Mouse (Mus musculus) embryonic facial prominence, embryonic 15.5 days (tissue): ENCODE data around the gene Nrxn3. TPM values are rescaled to one million over a fixed set of nuclear protein-coding genes. Genes with fewer than 3 reads are reported as not detected.

ENCODE experiments used
- ATAC-seq: fragments of 200-750 bp; cut with Nextera tagmentation; 2 replicates; pipeline ENCODE4 v1.8.0; 2017; ENCODE audit warnings: low read depth, moderate TSS enrichment; ENCODE audit not compliant: insufficient number of reproducible peaks, low FRiP score, low TSS enrichment
- H3K27ac ChIP-seq: fragments of 300-500 bp; sonication (generic); replicated peaks from 2 replicates; pipeline ENCODE4 v1.5.1; 2015; ENCODE audit warnings: mild to moderate bottlenecking, inconsistent platforms
- H3K27me3 ChIP-seq: fragments of 300-500 bp; sonication (generic); 2 replicates; pipeline ENCODE4 v1.6.1; 2015; ENCODE audit warnings: inconsistent platforms
- H3K36me3 ChIP-seq: fragments of 300-500 bp; sonication (generic); 2 replicates; pipeline ENCODE4 v1.6.1; 2015; ENCODE audit warnings: mild to moderate bottlenecking, inconsistent platforms
- H3K4me1 ChIP-seq: fragments of 300-500 bp; sonication (generic); 2 replicates; pipeline ENCODE4 v1.6.1; 2015; ENCODE audit warnings: inconsistent platforms
- H3K4me2 ChIP-seq: fragments of 300-500 bp; sonication (generic); replicated peaks from 2 replicates; pipeline ENCODE4 v1.6.1; 2015; ENCODE audit warnings: mild to moderate bottlenecking, inconsistent platforms
- H3K4me3 ChIP-seq: fragments of 300-500 bp; sonication (generic); replicated peaks from 2 replicates; pipeline ENCODE4 v1.5.1; 2015; ENCODE audit warnings: mild to moderate bottlenecking, inconsistent platforms
- H3K9ac ChIP-seq: fragments of 300-500 bp; sonication (generic); 2 replicates; pipeline ENCODE4 v1.6.1; 2015; ENCODE audit warnings: inconsistent platforms
- H3K9me3 ChIP-seq: fragments of 300-500 bp; sonication (generic); replicated peaks from 2 replicates; pipeline ENCODE4 v1.6.1; 2016; ENCODE audit warnings: inconsistent platforms
- WGBS: fragments of 180-500 bp; shearing (Covaris S2); methylation state at CpG from one replicate; pipeline ENCODE4 v1.1.7; 2015; 5-methylcytosine and 5-hydroxymethylcytosine counted together
- polyA plus RNA-seq: library from polyadenylated mRNA; unstranded; fragments of >200 nt; fragmentation: Nextera tagmentation; extraction: Ambion mirVana; gene quantifications from 2 replicates; pipeline ENCODE4 v1.2.1, GENCODE M21; 2015

The Nrxn3 gene
- polyA plus RNA-seq, 1 experiment from 2014 or later, result 4.5 TPM

- Histone ChIP-seq H3K4me2 (no peak overlapping the region), H3K4me1 (no peaks in the 10 kb centered on the region), H3K27me3 (no peaks in the 10 kb centered on the region), H3K9me3 (no peaks in the 10 kb centered on the region), H3K36me3 (no peaks in the 10 kb centered on the region), H3K9ac (no peak overlapping the region), H3K4me3 (no peak overlapping the region), H3K27ac (no peak overlapping the region)
- 65% methylated on average over 8 of the region's 8 CpGs for WGBS
- no peak for ATAC-seq
These were observed 412.2 kb downstream of the Nrxn3 start for GRCm38 (mm10) chr12:89134774-89135307.

GRCm38 (mm10) chr12:89148974-89149411 lies 426.3 kb downstream of the Nrxn3 start:
- H3K27ac ChIP-seq, result no peak overlapping the region
- ATAC-seq, result no peak
- no peaks in the 10 kb centered on the region for H3K27me3 ChIP-seq
- H3K4me1 ChIP-seq, result no peaks in the 10 kb centered on the region
- no peak overlapping the region for H3K4me3 ChIP-seq
- H3K36me3 ChIP-seq, result no peaks in the 10 kb centered on the region
- 23% methylated on average over 3 of the region's 3 CpGs for WGBS
- H3K9ac ChIP-seq, result no peak overlapping the region
- no peak overlapping the region for H3K4me2 ChIP-seq
- H3K9me3 ChIP-seq, result no peaks in the 10 kb centered on the region

- Histone ChIP-seq H3K4me2 (no peak overlapping the region), H3K9ac (no peak overlapping the region)
- 60% methylated on average over 2 of the region's 2 CpGs for WGBS
These were observed 426.8 kb downstream of the Nrxn3 start for GRCm38 (mm10) chr12:89149455-89149854.

GRCm38 (mm10) chr12:89156086-89156757 lies 433.5 kb downstream of the Nrxn3 start:
- ATAC-seq, result no peak
- Histone ChIP-seq H3K36me3 (no peaks in the 10 kb centered on the region), H3K4me3 (no peak overlapping the region), H3K4me2 (no peak overlapping the region), H3K27me3 (no peaks in the 10 kb centered on the region), H3K4me1 (no peaks in the 10 kb centered on the region), H3K27ac (no peak overlapping the region), H3K9me3 (no peaks in the 10 kb centered on the region), H3K9ac (no peak overlapping the region)
- 52% methylated on average over 9 of the region's 9 CpGs for WGBS

More at GRCm38 (mm10) chr12:89149455-89149854, 426.8 kb downstream of the Nrxn3 start:
- Histone ChIP-seq H3K27ac (no peak overlapping the region), H3K27me3 (no peaks in the 10 kb centered on the region), H3K9me3 (no peaks in the 10 kb centered on the region), H3K4me1 (no peaks in the 10 kb centered on the region), H3K36me3 (no peaks in the 10 kb centered on the region), H3K4me3 (no peak overlapping the region)
- ATAC-seq, result no peak

- ATAC-seq, result no peak
- WGBS, result 57% methylated on average over 8 of the region's 8 CpGs
- no peak overlapping the region for H3K27ac ChIP-seq
- no peak overlapping the region for H3K4me2 ChIP-seq
- no peak overlapping the region for H3K9ac ChIP-seq
- H3K4me1 ChIP-seq, result no peaks in the 10 kb centered on the region
- no peaks in the 10 kb centered on the region for H3K36me3 ChIP-seq
- no peak overlapping the region for H3K4me3 ChIP-seq
- no peaks in the 10 kb centered on the region for H3K27me3 ChIP-seq
- H3K9me3 ChIP-seq, result no peaks in the 10 kb centered on the region
These were observed 436.7 kb downstream of the Nrxn3 start for GRCm38 (mm10) chr12:89159353-89159752.

GRCm38 (mm10) chr12:89174306-89175159 lies 451.9 kb downstream of the Nrxn3 start:
- no peaks in the 10 kb centered on the region for H3K9me3 ChIP-seq
- no peak overlapping the region for H3K4me2 ChIP-seq
- H3K4me3 ChIP-seq, result no peak overlapping the region
- ATAC-seq, result no peak
- no peaks in the 10 kb centered on the region for H3K27me3 ChIP-seq
- H3K36me3 ChIP-seq, result no peaks in the 10 kb centered on the region
- no peak overlapping the region for H3K9ac ChIP-seq
- no peak overlapping the region for H3K27ac ChIP-seq
- H3K4me1 ChIP-seq, result no peaks in the 10 kb centered on the region
- WGBS, result 34% methylated on average over 12 of the region's 12 CpGs

GRCm38 (mm10) chr12:89179970-89180666 lies 457.4 kb downstream of the Nrxn3 start:
- Histone ChIP-seq H3K9ac (no peak overlapping the region), H3K9me3 (no peaks in the 10 kb centered on the region), H3K27ac (no peak overlapping the region), H3K4me1 (no peaks in the 10 kb centered on the region), H3K4me2 (no peak overlapping the region), H3K27me3 (no peaks in the 10 kb centered on the region), H3K4me3 (no peak overlapping the region), H3K36me3 (no peaks in the 10 kb centered on the region)
- ATAC-seq, result no peak
- WGBS, result 67% methylated on average over 13 of the region's 13 CpGs

GRCm38 (mm10) chr12:89181157-89181561 lies 458.5 kb downstream of the Nrxn3 start:
- Histone ChIP-seq H3K27me3 (no peaks in the 10 kb centered on the region), H3K27ac (no peak overlapping the region), H3K9ac (no peak overlapping the region), H3K4me3 (no peak overlapping the region), H3K9me3 (no peaks in the 10 kb centered on the region), H3K4me1 (no peaks in the 10 kb centered on the region), H3K36me3 (no peaks in the 10 kb centered on the region), H3K4me2 (no peak overlapping the region)
- ATAC-seq, result no peak
- 31% methylated on average over 2 of the region's 2 CpGs for WGBS

- Histone ChIP-seq H3K27me3 (no peaks in the 10 kb centered on the region), H3K27ac (no peak overlapping the region), H3K9ac (no peak overlapping the region), H3K36me3 (no peaks in the 10 kb centered on the region), H3K4me2 (no peak overlapping the region), H3K4me3 (no peak overlapping the region), H3K9me3 (no peaks in the 10 kb centered on the region), H3K4me1 (no peaks in the 10 kb centered on the region)
- 82% methylated on average over 10 of the region's 10 CpGs for WGBS
- ATAC-seq, result no peak
These were observed 476.3 kb downstream of the Nrxn3 start for GRCm38 (mm10) chr12:89198764-89199525.

GRCm38 (mm10) chr12:89211608-89212007 lies 488.9 kb downstream of the Nrxn3 start:
- 37% methylated on average over 2 of the region's 2 CpGs for WGBS
- no peak for ATAC-seq
- Histone ChIP-seq H3K9me3 (no peaks in the 10 kb centered on the region), H3K4me1 (no peaks in the 10 kb centered on the region), H3K9ac (no peak overlapping the region), H3K27ac (no peak overlapping the region), H3K36me3 (no peaks in the 10 kb centered on the region), H3K4me2 (no peak overlapping the region), H3K27me3 (no peaks in the 10 kb centered on the region), H3K4me3 (no peak overlapping the region)
